Mouse (Mus musculus): ENCODE results near the gene Tubgcp6. TPM values are rescaled to one million over a fixed set of nuclear protein-coding genes. Genes with fewer than 3 reads are reported as not detected.

Tubgcp6 gene
- polyA plus RNA-seq, 1 experiment, result 19.0 TPM

DNA sequence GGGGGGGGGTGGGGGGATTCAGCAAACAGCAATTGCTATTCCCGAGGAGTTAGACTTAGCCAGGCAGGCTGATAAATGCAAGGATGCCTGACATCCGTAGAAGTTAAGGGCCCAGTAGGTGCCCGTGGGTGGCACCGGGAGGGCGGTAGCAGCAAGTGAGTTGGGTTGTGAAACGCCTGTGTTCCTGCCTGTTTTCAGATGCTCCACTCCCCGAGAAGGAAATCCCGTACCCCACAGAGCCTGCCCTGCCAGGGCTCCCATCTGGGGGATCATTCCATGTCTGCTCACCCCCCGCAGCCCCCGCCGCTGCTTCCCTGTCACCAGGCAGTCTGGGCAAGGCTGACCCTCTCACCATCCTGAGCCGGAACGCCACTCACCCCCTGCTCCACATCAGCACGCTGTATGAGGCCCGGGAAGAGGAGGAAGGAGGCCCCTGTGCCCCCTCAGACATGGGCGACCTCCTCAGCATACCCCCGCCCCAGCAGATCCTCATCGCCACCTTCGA lies 53.5 kb downstream of the Tubgcp6 start:
- Histone ChIP-seq H3K36me3 (ENCODE audit: control insufficient read depth, insufficient read depth) (no peaks in the 10 kb centered on the region), H3K4me3 (ENCODE audit: insufficient read depth, poor library complexity, severe bottlenecking) (no peak overlapping the region), H3K27me3 (ENCODE audit: control insufficient read depth, insufficient read depth, insufficient read length) (peaks cover 50% of the 10 kb centered on the region), H3K79me2 (ENCODE audit: control insufficient read depth, insufficient read depth) (no peaks in the 10 kb centered on the region), H3K79me3 (ENCODE audit: low read depth) (no peaks in the 10 kb centered on the region), H3ac (ENCODE audit: control insufficient read depth, insufficient read length, low read depth) (no peak overlapping the region)
- no peak for TF ChIP-seq MYOD1 (IDR thresholded peaks at IDR 0.05; ENCODE audit: control insufficient read depth, insufficient read length, low read depth)
- TF ChIP-seq CEBPB (IDR thresholded peaks at IDR 0.05; ENCODE audit: low read depth), result no peak
- no peak for TF ChIP-seq MAX (IDR thresholded peaks at IDR 0.05)
- no peak for TF ChIP-seq MYOG (IDR thresholded peaks at IDR 0.05; ENCODE audit: control insufficient read depth, extremely low read depth, insufficient read length)
- TF ChIP-seq FOSL1 (IDR thresholded peaks at IDR 0.05; ENCODE audit: insufficient read depth, low read length, poor library complexity, severe bottlenecking), result no peak
- no peak for TF ChIP-seq CTCF (IDR thresholded peaks at IDR 0.05; ENCODE audit: control insufficient read depth, insufficient read depth, insufficient read length)
- no peak for TF ChIP-seq USF1 (IDR thresholded peaks at IDR 0.05; ENCODE audit: low read depth)

DNA sequence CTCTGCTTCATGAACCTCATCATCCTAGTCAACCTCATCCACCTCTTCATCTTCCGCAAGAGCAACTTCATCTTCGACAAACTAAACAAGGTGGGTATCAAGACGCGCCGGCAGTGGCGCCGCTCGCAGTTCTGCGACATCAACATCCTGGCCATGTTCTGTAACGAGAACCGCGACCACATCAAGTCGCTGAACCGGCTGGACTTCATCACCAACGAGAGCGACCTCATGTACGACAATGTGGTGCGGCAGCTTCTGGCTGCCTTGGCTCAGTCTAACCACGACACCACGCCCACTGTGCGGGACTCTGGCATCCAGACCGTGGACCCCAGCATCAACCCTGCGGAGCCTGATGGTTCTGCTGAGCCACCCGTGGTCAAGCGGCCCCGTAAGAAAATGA lies 54.7 kb downstream of the Tubgcp6 start:
- Histone ChIP-seq H3K36me3 (ENCODE audit: control insufficient read depth, insufficient read depth) (no peaks in the 10 kb centered on the region), H3K27me3 (ENCODE audit: control insufficient read depth, insufficient read depth, insufficient read length) (peaks cover 62% of the 10 kb centered on the region)

DNA sequence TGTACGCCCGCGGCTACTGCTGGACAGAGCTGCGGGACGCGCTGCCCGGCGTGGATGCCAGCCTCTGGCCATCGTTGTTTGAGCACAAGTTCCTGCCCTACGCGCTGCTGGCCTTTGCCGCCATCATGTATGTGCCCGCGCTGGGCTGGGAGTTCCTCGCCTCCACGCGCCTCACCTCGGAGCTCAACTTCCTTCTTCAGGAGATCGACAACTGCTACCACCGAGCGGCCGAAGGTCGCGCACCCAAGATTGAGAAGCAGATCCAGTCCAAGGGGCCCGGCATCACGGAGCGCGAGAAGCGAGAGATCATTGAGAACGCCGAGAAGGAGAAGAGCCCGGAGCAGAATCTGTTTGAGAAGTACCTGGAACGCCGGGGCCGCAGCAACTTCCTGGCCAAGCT lies 55.3 kb downstream of the Tubgcp6 start:
- TF ChIP-seq MYOG (IDR thresholded peaks at IDR 0.05; ENCODE audit: control insufficient read depth, extremely low read depth, insufficient read length) (no peak), MAX (IDR thresholded peaks at IDR 0.05) (no peak), CEBPB (IDR thresholded peaks at IDR 0.05; ENCODE audit: low read depth) (no peak), MYOD1 (IDR thresholded peaks at IDR 0.05; ENCODE audit: control insufficient read depth, insufficient read length, low read depth) (no peak), USF1 (IDR thresholded peaks at IDR 0.05; ENCODE audit: low read depth) (no peak), CTCF (IDR thresholded peaks at IDR 0.05; ENCODE audit: control insufficient read depth, insufficient read depth, insufficient read length) (no peak), FOSL1 (IDR thresholded peaks at IDR 0.05; ENCODE audit: insufficient read depth, low read length, poor library complexity, severe bottlenecking) (no peak)
- H3K79me3 ChIP-seq (ENCODE audit: low read depth), result no peaks in the 10 kb centered on the region
- H3K36me3 ChIP-seq (ENCODE audit: control insufficient read depth, insufficient read depth), result no peaks in the 10 kb centered on the region
- no peak overlapping the region for H3K4me3 ChIP-seq (ENCODE audit: insufficient read depth, poor library complexity, severe bottlenecking)
- no peak overlapping the region for H3ac ChIP-seq (ENCODE audit: control insufficient read depth, insufficient read length, low read depth)
- H3K27me3 ChIP-seq (ENCODE audit: control insufficient read depth, insufficient read depth, insufficient read length), result peaks cover 68% of the 10 kb centered on the region
- H3K79me2 ChIP-seq (ENCODE audit: control insufficient read depth, insufficient read depth), result no peaks in the 10 kb centered on the region

More for the DNA sequence above, 54.7 kb downstream of the Tubgcp6 start:
- H3K79me3 ChIP-seq (ENCODE audit: low read depth), result no peaks in the 10 kb centered on the region
- no peaks in the 10 kb centered on the region for H3K79me2 ChIP-seq (ENCODE audit: control insufficient read depth, insufficient read depth)
- H3ac ChIP-seq (ENCODE audit: control insufficient read depth, insufficient read length, low read depth), result no peak overlapping the region
- no peak for TF ChIP-seq MYOD1 (IDR thresholded peaks at IDR 0.05; ENCODE audit: control insufficient read depth, insufficient read length, low read depth)
- no peak for TF ChIP-seq FOSL1 (IDR thresholded peaks at IDR 0.05; ENCODE audit: insufficient read depth, low read length, poor library complexity, severe bottlenecking)
- TF ChIP-seq USF1 (IDR thresholded peaks at IDR 0.05; ENCODE audit: low read depth), result no peak
- TF ChIP-seq CTCF (IDR thresholded peaks at IDR 0.05; ENCODE audit: control insufficient read depth, insufficient read depth, insufficient read length), result no peak
- no peak for TF ChIP-seq MAX (IDR thresholded peaks at IDR 0.05)
- TF ChIP-seq CEBPB (IDR thresholded peaks at IDR 0.05; ENCODE audit: low read depth), result no peak
- TF ChIP-seq MYOG (IDR thresholded peaks at IDR 0.05; ENCODE audit: control insufficient read depth, extremely low read depth, insufficient read length), result no peak
- no peak overlapping the region for H3K4me3 ChIP-seq (ENCODE audit: insufficient read depth, poor library complexity, severe bottlenecking)

DNA sequence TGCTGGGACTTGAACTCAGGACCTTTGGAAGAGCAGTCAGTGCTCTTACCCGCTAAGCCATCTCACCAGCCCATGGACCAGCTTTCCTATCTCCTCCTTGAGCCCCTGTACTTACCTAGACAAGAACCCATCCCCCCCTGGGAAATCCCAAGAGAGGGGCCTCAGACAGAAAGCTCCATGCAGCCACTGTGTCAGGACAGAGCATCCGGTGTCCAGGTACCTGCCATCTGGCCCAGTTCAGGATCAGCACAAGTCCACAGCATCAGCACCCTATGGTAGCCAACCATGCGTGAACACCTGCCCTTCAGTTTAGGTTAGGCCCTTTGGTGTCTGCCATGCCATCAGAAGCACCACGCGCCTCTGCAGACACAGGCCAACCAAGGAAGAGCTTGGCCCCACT lies 58.0 kb downstream of the Tubgcp6 start:
- Histone ChIP-seq H3K27me3 (ENCODE audit: control insufficient read depth, insufficient read depth, insufficient read length) (peaks cover 85% of the 10 kb centered on the region), H3K79me3 (ENCODE audit: low read depth) (no peaks in the 10 kb centered on the region), H3ac (ENCODE audit: control insufficient read depth, insufficient read length, low read depth) (no peak overlapping the region), H3K4me3 (ENCODE audit: insufficient read depth, poor library complexity, severe bottlenecking) (no peak overlapping the region), H3K79me2 (ENCODE audit: control insufficient read depth, insufficient read depth) (no peaks in the 10 kb centered on the region), H3K36me3 (ENCODE audit: control insufficient read depth, insufficient read depth) (no peaks in the 10 kb centered on the region)
- TF ChIP-seq FOSL1 (IDR thresholded peaks at IDR 0.05; ENCODE audit: insufficient read depth, low read length, poor library complexity, severe bottlenecking) (no peak), MYOD1 (IDR thresholded peaks at IDR 0.05; ENCODE audit: control insufficient read depth, insufficient read length, low read depth) (no peak)

DNA sequence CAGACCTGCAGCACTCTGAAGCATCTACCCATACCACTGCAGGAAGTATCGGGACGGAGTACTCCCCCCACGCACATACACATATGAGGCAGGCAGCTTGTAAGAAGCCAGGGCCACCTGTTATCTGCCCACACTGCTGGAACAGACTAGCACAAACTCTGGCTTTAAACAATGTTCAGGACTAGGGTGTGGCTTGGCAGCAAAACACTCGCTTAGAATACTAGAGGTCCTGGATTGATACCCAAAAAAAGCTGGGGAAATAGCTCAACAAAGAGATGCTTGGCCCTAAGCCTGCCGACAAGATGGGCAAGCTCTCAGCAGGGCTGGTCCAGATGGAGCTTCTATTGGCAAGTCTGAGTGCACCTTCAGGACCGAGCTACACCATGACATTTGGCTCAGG lies 59.4 kb downstream of the Tubgcp6 start:
- Histone ChIP-seq H3K4me3 (ENCODE audit: insufficient read depth, poor library complexity, severe bottlenecking) (no peak overlapping the region), H3K79me2 (ENCODE audit: control insufficient read depth, insufficient read depth) (no peaks in the 10 kb centered on the region), H3K27me3 (ENCODE audit: control insufficient read depth, insufficient read depth, insufficient read length) (peaks cover 86% of the 10 kb centered on the region), H3K79me3 (ENCODE audit: low read depth) (no peaks in the 10 kb centered on the region), H3ac (ENCODE audit: control insufficient read depth, insufficient read length, low read depth) (no peak overlapping the region), H3K36me3 (ENCODE audit: control insufficient read depth, insufficient read depth) (no peaks in the 10 kb centered on the region)
- no peak for TF ChIP-seq MYOG (IDR thresholded peaks at IDR 0.05; ENCODE audit: control insufficient read depth, extremely low read depth, insufficient read length)

DNA sequence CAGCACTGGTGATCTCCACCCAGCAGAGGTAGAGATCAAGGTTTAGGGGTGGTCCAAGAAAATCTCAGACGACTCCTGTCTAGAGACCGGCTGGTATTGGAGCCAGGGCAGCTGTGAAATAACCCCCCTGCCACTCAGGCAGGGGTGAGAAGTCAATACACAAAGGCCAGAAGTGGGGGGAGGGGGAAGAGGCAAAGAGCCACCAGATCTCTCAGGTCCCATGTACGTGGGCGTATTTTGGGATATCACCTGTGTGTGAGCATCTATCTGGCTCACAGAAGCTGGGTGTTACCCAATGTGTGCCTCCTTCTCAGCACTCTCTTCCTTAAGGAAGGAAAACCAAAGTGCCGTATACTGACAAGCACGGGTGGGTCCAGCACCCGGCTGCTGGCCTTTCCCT lies 59.9 kb downstream of the Tubgcp6 start:
- Histone ChIP-seq H3K79me3 (ENCODE audit: low read depth) (no peaks in the 10 kb centered on the region), H3ac (ENCODE audit: control insufficient read depth, insufficient read length, low read depth) (no peak overlapping the region), H3K79me2 (ENCODE audit: control insufficient read depth, insufficient read depth) (no peaks in the 10 kb centered on the region), H3K4me3 (ENCODE audit: insufficient read depth, poor library complexity, severe bottlenecking) (no peak overlapping the region), H3K36me3 (ENCODE audit: control insufficient read depth, insufficient read depth) (no peaks in the 10 kb centered on the region), H3K27me3 (ENCODE audit: control insufficient read depth, insufficient read depth, insufficient read length) (peaks cover 86% of the 10 kb centered on the region)
- TF ChIP-seq MYOG (IDR thresholded peaks at IDR 0.05; ENCODE audit: control insufficient read depth, extremely low read depth, insufficient read length), result no peak
- TF ChIP-seq CEBPB (IDR thresholded peaks at IDR 0.05; ENCODE audit: low read depth), result no peak
- TF ChIP-seq MYOD1 (IDR thresholded peaks at IDR 0.05; ENCODE audit: control insufficient read depth, insufficient read length, low read depth), result no peak
- no peak for TF ChIP-seq MAX (IDR thresholded peaks at IDR 0.05)
